In the genomic region with DNA sequence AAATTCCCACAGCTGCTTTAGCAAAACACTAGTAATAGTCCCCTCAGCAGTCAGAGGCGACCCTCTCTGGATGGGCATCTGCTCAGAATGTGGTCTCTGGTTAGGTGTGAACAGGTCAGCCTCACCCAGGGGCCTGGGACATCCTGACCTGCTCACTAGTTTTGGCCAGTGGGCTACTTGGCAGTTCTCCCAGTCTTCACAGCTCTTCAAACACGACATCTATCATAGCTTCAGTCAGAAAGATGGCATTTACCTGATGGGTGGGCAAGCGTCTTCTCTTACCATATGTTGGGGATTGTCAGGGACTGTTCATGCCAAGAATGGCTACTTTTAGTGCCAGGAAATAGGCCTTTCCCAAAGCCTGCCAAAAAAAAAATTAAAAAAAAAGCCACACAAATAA, we compare ENCODE assay signal across 27 mouse cellular contexts.
DNase-seq lines count a peak whose midpoint lies in the region; ATAC-seq and TF ChIP-seq lines count a peak whose summit lies in the region.
"Had no signal": no experiment of that assay in that cellular context is flagged by ENCODE, and none has a peak within 500 bp of the region (broad histone marks: within the 10 kb centered on the region; RNA-seq: fewer than 3 reads in every experiment).

No protein-coding gene starts in this region.

- no peak for TF ChIP-seq POLR2A in cerebellum, adult 2 months (IDR thresholded peaks at IDR 0.05; ENCODE audit: borderline replicate concordance, insufficient read depth, low read length)

- H3K36me3 ChIP-seq in forebrain, embryonic 15.5 days = no peaks in the 10 kb centered on the region
- no peaks in the 10 kb centered on the region for H3K36me3 ChIP-seq in forebrain, embryonic 13.5 days (ENCODE audit: poor library complexity, severe bottlenecking)
- H3K36me3 ChIP-seq in liver, postnatal 0 days (replicated peaks; ENCODE audit: insufficient read depth, low read length) = no peaks in the 10 kb centered on the region
- H3K36me3 ChIP-seq in embryonic facial prominence, embryonic 10.5 days (replicated peaks) = no peaks in the 10 kb centered on the region
- H3K36me3 ChIP-seq: embryonic facial prominence, embryonic 15.5 days; limb, embryonic 13.5 days; liver, embryonic 12.5 days; neural tube, embryonic 13.5 days had no signal

- TF ChIP-seq EP300 in liver, postnatal 0 days (IDR thresholded peaks at IDR 0.05; ENCODE audit: low read depth) = no peak

- WGBS in forebrain, embryonic 15.5 days = 62% methylated on average over 3 of the region's 3 CpGs
- WGBS in forebrain, embryonic 13.5 days = 81% methylated on average over 3 of the region's 3 CpGs
- WGBS in cerebellum, adult 2 months = 15% methylated on average over 3 of the region's 3 CpGs
- WGBS in liver, postnatal 0 days (ENCODE audit: insufficient replicate concordance) = 80% methylated on average over 3 of the region's 3 CpGs
- 85% methylated on average over 3 of the region's 3 CpGs for WGBS in embryonic facial prominence, embryonic 10.5 days

- no peak for TF ChIP-seq CTCF in cerebellum, adult 2 months (IDR thresholded peaks at IDR 0.05; ENCODE audit: borderline replicate concordance, insufficient read depth, low read depth, low read length)
- no peak for TF ChIP-seq CTCF in liver, postnatal 0 days (IDR thresholded peaks at IDR 0.05; ENCODE audit: low read depth)

- no peaks in the 10 kb centered on the region for H3K9me3 ChIP-seq in forebrain, embryonic 15.5 days
- no peaks in the 10 kb centered on the region for H3K9me3 ChIP-seq in forebrain, embryonic 13.5 days (replicated peaks)
- no peaks in the 10 kb centered on the region for H3K9me3 ChIP-seq in liver, postnatal 0 days (ENCODE audit: low read length)
- peaks cover 3% of the 10 kb centered on the region; the same call in 1 of the 2 replicates for H3K9me3 ChIP-seq in embryonic facial prominence, embryonic 10.5 days
- H3K9me3 ChIP-seq: embryonic facial prominence, embryonic 15.5 days; limb, embryonic 13.5 days; liver, embryonic 12.5 days; neural tube, embryonic 13.5 days had no signal

- H3K4me2 ChIP-seq in forebrain, embryonic 15.5 days (replicated peaks) = no peak overlapping the region
- no peak overlapping the region for H3K4me2 ChIP-seq in forebrain, embryonic 13.5 days
- no peak overlapping the region for H3K4me2 ChIP-seq in liver, postnatal 0 days (ENCODE audit: low read depth, low read length)
- H3K4me2 ChIP-seq: embryonic facial prominence, embryonic 15.5 days; heart, embryonic 11.5 days; limb, embryonic 13.5 days; liver, embryonic 12.5 days; lung, embryonic 14.5 days; neural tube, embryonic 13.5 days had no signal

- 0 out of 2 replicates have a peak, but pooled peaks have one; percentile 66 for ATAC-seq in forebrain, embryonic 15.5 days (replicated peaks)
- no peak for ATAC-seq in forebrain, embryonic 13.5 days
- no peak for ATAC-seq in liver, postnatal 0 days
- ATAC-seq: hindbrain, embryonic 16.5 days; intestine, postnatal 0 days; liver, embryonic 12.5 days had no signal

- peak; percentile 49 for DNase-seq in brain, adult 2 months (ENCODE audit: low read depth, low spot score)
- peak; percentile 58 to 76 for DNase-seq in cerebellum, adult 2 months
- peak; percentile 63 for DNase-seq in cerebellum, postnatal 25 days
- DNase-seq in liver, postnatal 0 days = no peak
- DNase-seq in thymus, postnatal 25 days = no peak
- DNase-seq in embryonic facial prominence, embryonic 10.5 days (ENCODE audit: low spot score) = no peak
- DNase-seq: adrenal gland, postnatal 14 days; embryo, embryonic 11 days; gastrocnemius, postnatal 14 days; heart, adult 11 months; kidney, postnatal 25 days; layer of hippocampus, postnatal 36 days; lung, embryonic 14.5 days; midbrain, embryonic 14.5 days; right cerebral cortex, adult 18-20 months had no signal

- no peak overlapping the region for H3K9ac ChIP-seq in forebrain, embryonic 15.5 days (replicated peaks)
- no peak overlapping the region for H3K9ac ChIP-seq in forebrain, embryonic 13.5 days
- no peak overlapping the region for H3K9ac ChIP-seq in liver, postnatal 0 days (replicated peaks)
- H3K9ac ChIP-seq: embryonic facial prominence, embryonic 15.5 days; limb, embryonic 13.5 days; liver, embryonic 12.5 days; lung, embryonic 14.5 days; neural tube, embryonic 13.5 days had no signal

- H3K4me3 ChIP-seq in forebrain, embryonic 15.5 days = no peak overlapping the region
- no peak overlapping the region for H3K4me3 ChIP-seq in forebrain, embryonic 13.5 days
- no peak overlapping the region for H3K4me3 ChIP-seq in cerebellum, adult 2 months (replicated peaks; ENCODE audit: insufficient read depth, low read depth, low read length)
- H3K4me3 ChIP-seq in liver, postnatal 0 days (ENCODE audit: low read depth, low read length) = no peak overlapping the region
- H3K4me3 ChIP-seq in embryonic facial prominence, embryonic 10.5 days = no peak overlapping the region
- H3K4me3 ChIP-seq: embryonic facial prominence, embryonic 15.5 days; layer of hippocampus, adult 2 months; limb, embryonic 13.5 days; liver, embryonic 12.5 days; megakaryocyte, embryonic 14.5 days; myocyte; neural tube, embryonic 13.5 days had no signal

- H3K27me3 ChIP-seq in forebrain, embryonic 15.5 days = no peaks in the 10 kb centered on the region
- H3K27me3 ChIP-seq in forebrain, embryonic 13.5 days = no peaks in the 10 kb centered on the region
- H3K27me3 ChIP-seq in cerebellum, adult 2 months (ENCODE audit: control insufficient read depth, insufficient read depth, low read length) = no peaks in the 10 kb centered on the region
- no peaks in the 10 kb centered on the region for H3K27me3 ChIP-seq in liver, postnatal 0 days (ENCODE audit: insufficient read depth, low read length)
- no peaks in the 10 kb centered on the region for H3K27me3 ChIP-seq in embryonic facial prominence, embryonic 10.5 days (replicated peaks; ENCODE audit: low read depth, poor library complexity, severe bottlenecking)
- H3K27me3 ChIP-seq: embryonic facial prominence, embryonic 15.5 days; liver, embryonic 12.5 days; megakaryocyte, embryonic 14.5 days; neural tube, embryonic 13.5 days had no signal

- H3K4me1 ChIP-seq in forebrain, embryonic 15.5 days = no peaks in the 10 kb centered on the region
- no peaks in the 10 kb centered on the region for H3K4me1 ChIP-seq in forebrain, embryonic 13.5 days
- peaks cover 3% of the 10 kb centered on the region; the same call in 1 of the 2 replicates for H3K4me1 ChIP-seq in cerebellum, adult 2 months (ENCODE audit: control insufficient read depth, insufficient read depth, low read length)
- H3K4me1 ChIP-seq in liver, postnatal 0 days (ENCODE audit: insufficient read depth) = no peaks in the 10 kb centered on the region
- peaks cover 9% of the 10 kb centered on the region; the same call in 1 of the 2 replicates for H3K4me1 ChIP-seq in embryonic facial prominence, embryonic 10.5 days
- H3K4me1 ChIP-seq: embryonic facial prominence, embryonic 15.5 days; liver, embryonic 12.5 days; megakaryocyte, embryonic 14.5 days; neural tube, embryonic 13.5 days had no signal

- 0 out of 2 replicates have a peak overlapping the region, but pooled peaks have one; percentile 10 for H3K27ac ChIP-seq in forebrain, embryonic 15.5 days (replicated peaks)
- no peak overlapping the region for H3K27ac ChIP-seq in forebrain, embryonic 13.5 days
- 0 out of 2 replicates have a peak overlapping the region, but pooled peaks have one; percentile 26 for H3K27ac ChIP-seq in cerebellum, adult 2 months (ENCODE audit: insufficient read depth, low read length)
- H3K27ac ChIP-seq in liver, postnatal 0 days (ENCODE audit: low read depth) = no peak overlapping the region
- no peak overlapping the region for H3K27ac ChIP-seq in embryonic facial prominence, embryonic 10.5 days (replicated peaks)
- H3K27ac ChIP-seq: embryonic facial prominence, embryonic 15.5 days; layer of hippocampus, adult 2 months; limb, embryonic 13.5 days; liver, embryonic 12.5 days; neural tube, embryonic 13.5 days had no signal

Comparison
In these comparisons a context has a peak if more than half of its experiments do, and no peak if none do; other contexts are left out.
1. H3K27ac ChIP-seq: peak in forebrain, embryonic 15.5 days (single experiment) and cerebellum, adult 2 months (single experiment); none in forebrain, embryonic 13.5 days (single experiment), liver, postnatal 0 days (single experiment) and embryonic facial prominence, embryonic 10.5 days (single experiment).
2. DNase-seq: peak in brain, adult 2 months (single experiment), cerebellum, adult 2 months (2 of 2) and cerebellum, postnatal 25 days (2 of 2); none in liver, postnatal 0 days (single experiment), thymus, postnatal 25 days (single experiment) and embryonic facial prominence, embryonic 10.5 days (single experiment).